Mouse (Mus musculus) thymus, adult 2 months (tissue): Measurements from ENCODE around the gene Dcun1d1.

Experiments used
- CTCF ChIP-seq: fragments of 200-500 bp; IDR thresholded peaks from 2 replicates; pipeline ENCODE4 v1.5.1; 2012; ENCODE audit warnings: mild to moderate bottlenecking, control low read depth, low read length, moderate library complexity, borderline replicate concordance; ENCODE audit not compliant: control insufficient read depth, poor library complexity, insufficient read depth; ENCODE audit errors: extremely low read depth
- POLR2A ChIP-seq: fragments of 200-500 bp; IDR thresholded peaks from 2 replicates; pipeline ENCODE4 v1.6.1; 2012; ENCODE audit warnings: mild to moderate bottlenecking, low read length, control low read depth, moderate library complexity; ENCODE audit not compliant: control insufficient read depth, poor library complexity, insufficient read depth; ENCODE audit errors: extremely low read depth

GRCm38 (mm10) chr3:35986266-35986665 is 49.0 kb upstream of the Dcun1d1 start:
- TF ChIP-seq POLR2A, result no peak
- no peak for TF ChIP-seq CTCF
